Mouse (Mus musculus): Measurements from ENCODE around the gene Ifrd2. TPM values are rescaled to one million over a fixed set of nuclear protein-coding genes. Genes with fewer than 3 reads are reported as not detected.

Gene Ifrd2
- polyA plus RNA-seq (2017; shearing (Covaris generic)), result 25.6 TPM

DNA sequence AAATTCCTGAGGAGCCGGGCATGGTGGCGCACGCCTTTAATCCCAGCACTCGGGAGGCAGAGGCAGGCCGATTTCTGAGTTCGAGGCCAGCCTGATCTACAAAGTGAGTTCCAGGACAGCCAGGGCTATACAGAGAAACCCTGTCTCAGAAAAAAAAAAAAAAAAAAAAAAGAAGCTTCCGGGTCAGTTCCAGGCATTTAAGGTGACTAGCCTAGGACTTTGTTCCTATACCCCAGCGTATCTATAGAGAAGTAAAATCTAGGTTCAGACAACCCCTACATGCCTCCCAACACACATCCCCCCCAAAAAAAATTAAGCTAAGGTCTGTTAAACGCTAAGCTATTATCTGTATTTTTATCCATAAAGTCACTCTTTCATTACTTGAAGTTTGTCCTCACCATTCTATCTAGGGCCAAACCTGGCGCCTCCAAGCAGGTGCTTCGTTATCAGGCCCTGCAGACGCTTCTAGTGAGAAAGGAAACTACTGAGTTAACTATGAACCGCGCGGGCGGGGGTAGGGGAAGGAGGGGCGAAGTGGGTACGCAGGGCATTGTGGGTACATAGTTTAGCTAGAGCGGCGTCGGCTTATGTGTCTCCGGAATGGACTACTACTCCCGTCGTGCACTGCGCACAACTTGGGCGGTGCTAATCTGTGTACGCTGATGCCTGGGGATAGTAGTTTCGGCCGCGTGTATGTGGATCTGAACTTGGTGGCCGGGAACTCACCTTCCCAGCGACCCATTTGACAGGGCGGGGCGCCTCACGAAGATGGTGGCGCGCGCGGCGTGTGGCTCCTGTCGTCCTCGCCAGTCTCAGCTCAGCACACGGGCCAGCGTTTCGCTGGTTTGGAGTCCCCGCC, at the start of gene Ifrd2:
Gene Ifrd2 (plus strand): TSS at position 669 of the 859 bp plus-strand sequence.

DNA sequence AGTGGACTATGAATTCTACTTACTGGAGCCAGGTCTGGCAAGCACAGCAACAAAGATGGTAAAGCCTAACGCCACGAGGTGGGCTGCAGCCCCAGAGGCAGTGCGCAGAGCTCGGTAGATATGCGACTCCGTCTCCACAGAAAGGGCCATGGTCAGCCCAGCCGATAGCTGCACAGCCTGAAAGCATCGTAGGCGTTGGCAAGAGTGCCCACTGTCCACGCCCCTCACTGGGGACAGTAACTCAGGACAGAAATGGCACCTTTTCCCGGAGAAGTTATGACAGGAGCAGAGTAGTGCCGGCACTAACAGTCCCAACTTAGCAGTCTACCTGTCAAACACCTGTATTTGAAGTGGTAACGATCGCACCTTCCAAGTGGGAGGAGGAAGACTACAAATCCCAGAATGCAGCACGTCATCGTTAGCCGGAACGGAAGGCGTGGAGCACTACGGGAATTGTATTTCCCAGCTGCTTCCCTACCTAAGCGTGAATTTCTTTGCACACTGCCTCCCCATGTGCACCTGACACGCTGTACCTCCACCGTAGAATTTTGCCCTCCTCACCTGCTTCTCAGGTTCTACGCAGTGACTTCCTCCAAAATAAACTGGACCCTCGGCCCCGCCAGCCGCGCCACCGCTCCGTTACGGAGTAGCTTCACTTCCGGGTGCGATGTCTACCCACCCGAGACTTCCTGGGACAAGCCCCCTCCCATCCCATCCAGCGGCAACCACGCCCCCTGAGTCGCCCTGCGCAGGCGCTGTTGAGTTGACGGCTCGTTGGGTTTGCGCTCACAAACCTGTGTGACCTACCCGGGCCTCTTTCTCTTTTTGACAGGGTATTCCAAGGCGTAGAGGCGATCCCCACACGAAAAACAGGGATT, 45.7 kb upstream of the Ifrd2 start, which contains the start of the genes Cyb561d2 and Nprl2:
Gene Cyb561d2 (minus strand): TSS at position 720 of the 878 bp plus-strand sequence.
Gene Nprl2 (plus strand): TSS at position 753 of the 878 bp plus-strand sequence.

DNA sequence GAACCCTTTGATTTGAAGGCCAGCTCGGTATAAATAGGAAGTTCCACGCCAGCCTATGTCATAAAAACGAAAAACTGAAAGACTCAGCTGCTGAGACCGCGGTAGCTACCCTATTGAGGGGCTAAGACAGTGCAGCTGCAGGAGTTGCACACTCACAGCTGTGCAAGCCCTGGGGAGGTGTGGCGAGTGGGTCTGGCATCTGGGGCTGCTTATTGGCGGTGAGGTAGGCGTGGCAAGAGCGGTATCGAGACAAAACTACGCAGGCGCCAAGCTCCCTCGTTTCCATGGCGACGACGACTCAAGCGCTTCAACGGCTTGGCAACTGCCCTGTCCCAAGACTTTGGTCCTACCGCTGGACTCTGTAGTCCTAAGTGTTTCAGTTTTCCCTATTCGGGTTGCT, 40.4 kb upstream of the Ifrd2 start, which contains the start of gene Zmynd10:
Gene Zmynd10 (plus strand): TSS at position 273 of the 400 bp plus-strand sequence.

DNA sequence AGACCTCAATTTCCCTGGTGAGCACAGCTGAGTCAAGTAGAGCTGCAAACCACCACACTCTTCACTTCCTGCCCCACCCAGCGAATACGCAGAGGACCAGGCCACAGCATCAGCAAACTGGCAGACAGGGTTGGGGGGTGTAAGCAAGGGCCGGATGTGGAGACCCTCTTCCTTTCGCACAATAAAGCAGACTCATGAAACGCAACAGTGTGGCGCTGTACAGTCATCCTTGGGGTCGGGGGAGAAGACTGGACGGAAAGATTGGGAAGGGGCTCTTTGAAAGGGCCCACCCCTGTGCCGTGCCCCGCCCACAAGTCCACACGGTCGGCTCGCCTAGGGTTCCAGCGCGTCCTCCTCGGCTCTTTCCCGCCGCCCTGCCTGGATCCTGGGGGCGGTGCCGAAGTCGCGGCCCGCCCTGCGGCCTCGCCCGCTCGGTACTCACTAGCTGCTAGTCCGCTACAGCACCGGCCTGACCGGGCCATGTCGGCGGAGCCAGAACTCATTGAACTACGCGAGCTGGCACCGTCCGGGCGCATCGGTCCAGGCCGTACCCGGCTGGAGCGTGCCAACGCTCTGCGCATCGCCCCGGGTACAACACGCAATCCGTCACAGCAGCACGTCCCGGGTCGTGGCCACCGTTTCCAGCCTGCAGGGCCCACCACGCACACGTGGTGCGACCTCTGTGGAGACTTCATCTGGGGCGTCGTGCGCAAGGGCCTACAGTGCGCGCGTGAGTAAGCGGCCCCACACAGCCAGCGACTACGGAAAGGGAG, 36.1 kb upstream of the Ifrd2 start, which contains the start of gene Rassf1:
Gene Rassf1 (plus strand): TSS at position 439 of the 773 bp plus-strand sequence.

DNA sequence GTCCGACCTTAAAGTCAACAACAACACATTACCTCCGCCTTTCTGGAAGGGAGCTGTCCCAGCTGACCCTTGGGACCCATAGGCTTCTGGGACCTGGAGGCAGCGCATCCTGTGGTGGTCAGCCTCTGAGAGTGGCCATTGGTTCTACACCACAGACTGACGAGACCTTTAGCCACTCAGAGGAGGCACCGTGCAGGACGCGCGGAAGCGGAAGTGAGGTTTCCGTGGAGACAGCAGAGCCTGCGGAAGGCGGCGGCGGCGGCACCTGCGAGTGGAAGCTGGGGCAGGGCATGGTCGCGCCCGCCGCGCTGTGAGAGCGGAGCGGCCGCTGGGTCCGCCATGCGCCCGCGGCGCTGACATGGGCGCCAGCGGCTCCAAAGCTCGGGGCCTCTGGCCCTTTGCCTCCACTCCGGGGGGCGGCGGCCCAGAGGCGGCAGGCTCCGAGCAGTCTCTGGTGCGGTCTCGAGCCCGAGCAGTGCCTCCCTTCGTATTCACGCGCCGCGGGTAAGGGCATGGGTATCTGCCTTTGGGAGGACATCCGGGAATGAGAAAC, 24.3 kb upstream of the Ifrd2 start, which contains the start of gene Tusc2:
Gene Tusc2 (plus strand): TSS at position 227 of the 553 bp plus-strand sequence.

DNA sequence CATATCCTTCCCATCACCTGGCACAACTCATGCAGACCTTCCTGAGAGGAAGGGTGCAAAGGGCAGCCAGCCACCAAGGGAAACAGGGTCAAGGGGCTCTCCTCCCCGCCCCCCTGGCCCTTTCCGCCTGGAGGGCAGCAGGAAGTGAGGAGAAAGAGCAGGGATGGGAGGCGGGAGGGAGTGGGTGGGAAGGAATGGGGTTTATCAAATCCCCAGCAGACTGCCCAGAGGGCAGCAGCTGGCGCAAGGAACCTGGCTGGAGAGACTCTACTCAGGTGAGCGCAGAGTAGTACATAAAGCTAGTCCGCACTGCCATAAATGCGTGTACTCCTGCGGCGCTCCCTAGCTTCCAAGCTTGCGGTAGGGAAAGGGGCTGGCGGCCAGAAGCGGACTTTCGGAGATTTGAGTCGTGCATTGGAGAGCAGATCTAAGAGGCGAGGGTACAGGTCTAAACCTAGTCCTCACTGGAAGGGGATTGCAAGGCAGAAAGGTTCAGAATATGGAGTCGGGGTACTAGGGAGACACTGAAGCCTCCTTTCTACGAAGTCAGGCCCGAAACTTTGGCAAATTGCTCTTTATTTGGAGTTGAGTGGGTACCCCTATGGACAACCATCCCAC, 19.6 kb upstream of the Ifrd2 start, which contains the start of gene Hyal2:
Gene Hyal2 (plus strand): TSS at position 244 of the 618 bp plus-strand sequence.

DNA sequence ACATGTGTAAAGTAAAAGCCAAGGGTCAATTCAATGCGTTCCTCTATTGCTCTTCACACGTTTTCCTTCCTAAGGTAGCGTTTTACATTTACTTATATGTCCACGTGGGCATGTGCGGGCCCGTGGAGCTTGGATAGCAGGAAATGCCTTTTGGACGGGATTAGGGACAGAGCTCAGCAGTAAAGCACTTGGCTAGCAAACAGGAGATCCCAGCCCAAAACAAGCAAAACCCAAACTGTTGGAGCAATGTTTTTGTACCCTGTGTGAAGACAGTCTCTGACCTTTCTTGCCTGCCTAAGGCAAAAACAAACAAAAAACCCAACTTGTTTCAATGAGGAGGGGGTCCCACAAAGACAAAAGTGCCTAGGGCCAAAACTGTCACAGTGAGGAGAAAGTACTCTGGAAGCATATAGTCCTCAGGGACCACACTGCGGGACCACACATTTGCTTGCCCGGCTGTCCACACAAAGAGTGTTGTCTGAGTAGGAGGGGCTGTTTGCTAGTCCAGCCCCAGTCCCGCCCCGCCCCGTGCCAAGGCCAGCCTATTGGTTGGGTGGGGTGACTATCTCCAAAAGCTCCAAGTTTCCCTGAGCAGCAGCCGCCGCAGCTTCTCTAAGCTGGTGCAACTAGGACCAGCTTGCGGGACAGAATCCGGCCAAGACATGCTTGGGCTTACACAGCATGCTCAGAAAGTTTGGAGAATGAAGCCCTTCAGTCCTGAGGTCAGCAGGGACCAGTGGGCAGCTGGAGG, 10.9 kb upstream of the Ifrd2 start, which contains the start of gene Hyal1:
Gene Hyal1 (plus strand): TSS at position 571 of the 751 bp plus-strand sequence.

DNA sequence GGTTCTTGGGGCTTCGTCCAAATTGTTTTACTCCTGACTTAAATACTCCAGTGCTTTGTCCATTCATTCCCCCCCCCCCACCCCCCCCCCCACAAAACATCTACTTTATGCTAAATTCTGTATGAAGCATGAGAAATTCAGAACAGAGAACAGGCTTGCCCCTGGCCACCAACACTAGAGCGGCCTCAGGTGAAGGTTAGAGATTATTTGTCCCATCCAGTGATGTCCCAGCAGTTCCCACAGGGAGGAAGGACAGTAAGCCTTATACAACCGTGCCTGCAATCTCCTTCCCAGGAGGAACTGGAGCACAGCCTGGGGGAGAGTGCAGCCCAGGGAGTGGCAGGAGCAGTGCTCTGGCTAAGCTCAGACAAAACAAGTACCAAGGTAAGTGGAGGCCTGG, 8.9 kb upstream of the Ifrd2 start, which contains the start of gene Naa80:
Gene Naa80 (plus strand): TSS at position 301 of the 400 bp plus-strand sequence.

DNA sequence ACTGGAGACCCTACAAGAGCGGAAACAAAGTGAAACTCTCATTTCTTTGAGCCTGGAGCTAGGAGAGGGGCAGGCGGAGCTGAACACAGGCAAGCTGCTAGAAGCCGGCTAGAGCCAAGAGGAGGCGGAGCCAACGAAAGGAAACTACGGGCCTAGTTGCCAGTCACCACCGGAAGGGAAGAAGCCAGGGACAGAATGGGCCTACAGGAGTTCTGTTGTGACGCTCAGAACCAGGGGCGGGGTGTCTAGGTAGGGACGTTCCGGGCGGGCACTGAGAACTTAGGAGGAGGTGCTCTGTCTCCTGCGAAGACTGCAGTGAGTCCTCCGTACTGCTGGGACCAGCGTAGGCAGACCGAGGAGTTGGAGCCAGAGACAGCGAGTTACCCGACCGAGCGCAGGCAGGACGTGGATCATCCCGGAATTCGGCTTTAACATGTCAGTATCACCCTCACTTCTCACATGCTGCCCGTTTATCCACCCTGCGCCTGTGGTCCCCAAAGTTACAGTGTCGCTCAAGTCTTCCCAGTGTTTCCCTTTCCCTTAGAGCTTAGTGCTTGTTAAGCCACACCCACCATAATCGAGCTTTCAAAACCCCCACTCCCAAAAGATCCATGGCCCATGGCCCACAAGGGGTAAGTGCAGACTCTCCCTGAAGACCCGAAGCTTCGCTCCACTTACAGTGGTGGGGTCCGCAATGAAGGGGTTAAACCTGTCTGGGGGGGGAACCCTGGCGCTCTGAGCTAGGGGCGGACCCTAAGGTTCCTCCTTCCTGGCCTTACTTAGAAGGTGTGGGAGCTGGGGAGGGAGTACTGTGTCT, 6.7 kb upstream of the Ifrd2 start, which contains the start of gene Hyal3:
Gene Hyal3 (plus strand): TSS at position 318 of the 817 bp plus-strand sequence.

DNA sequence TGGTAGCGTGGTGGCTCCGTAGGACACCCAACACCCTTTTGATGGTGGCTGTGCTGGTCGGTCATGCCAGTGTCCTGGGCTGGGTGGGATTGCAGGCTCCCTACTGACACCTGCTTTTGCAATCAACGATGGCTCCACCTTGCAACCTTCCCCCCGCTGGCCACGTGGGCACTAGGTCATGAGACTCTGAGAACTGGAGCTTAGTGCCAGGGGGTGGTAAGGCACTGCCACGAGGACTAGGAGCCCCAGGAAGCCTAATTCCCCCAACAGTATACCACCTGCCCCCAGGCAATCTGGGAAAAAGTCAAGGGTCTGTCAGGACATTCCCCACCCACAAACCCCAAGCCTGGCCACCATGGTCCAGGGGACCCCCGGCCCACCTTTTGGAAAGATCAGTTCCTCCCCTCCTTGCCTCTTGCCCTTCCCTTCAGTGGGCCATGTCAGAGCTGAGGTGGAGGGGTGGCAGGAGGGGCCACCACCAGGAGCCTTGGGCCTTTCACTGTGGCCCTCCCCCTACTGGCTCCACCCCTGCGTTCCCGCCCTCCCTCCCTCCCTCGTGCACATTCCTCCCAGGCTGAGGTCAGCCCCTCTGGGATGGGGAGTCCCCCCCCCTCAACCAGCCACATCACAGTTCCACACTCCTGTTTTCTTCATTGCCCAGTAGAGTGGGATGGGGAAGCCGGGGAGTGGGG, 21.4 kb downstream of the Ifrd2 start, which contains the start of gene Sema3b:
Gene Sema3b (minus strand): TSS at position 489 of the 692 bp plus-strand sequence.

DNA sequence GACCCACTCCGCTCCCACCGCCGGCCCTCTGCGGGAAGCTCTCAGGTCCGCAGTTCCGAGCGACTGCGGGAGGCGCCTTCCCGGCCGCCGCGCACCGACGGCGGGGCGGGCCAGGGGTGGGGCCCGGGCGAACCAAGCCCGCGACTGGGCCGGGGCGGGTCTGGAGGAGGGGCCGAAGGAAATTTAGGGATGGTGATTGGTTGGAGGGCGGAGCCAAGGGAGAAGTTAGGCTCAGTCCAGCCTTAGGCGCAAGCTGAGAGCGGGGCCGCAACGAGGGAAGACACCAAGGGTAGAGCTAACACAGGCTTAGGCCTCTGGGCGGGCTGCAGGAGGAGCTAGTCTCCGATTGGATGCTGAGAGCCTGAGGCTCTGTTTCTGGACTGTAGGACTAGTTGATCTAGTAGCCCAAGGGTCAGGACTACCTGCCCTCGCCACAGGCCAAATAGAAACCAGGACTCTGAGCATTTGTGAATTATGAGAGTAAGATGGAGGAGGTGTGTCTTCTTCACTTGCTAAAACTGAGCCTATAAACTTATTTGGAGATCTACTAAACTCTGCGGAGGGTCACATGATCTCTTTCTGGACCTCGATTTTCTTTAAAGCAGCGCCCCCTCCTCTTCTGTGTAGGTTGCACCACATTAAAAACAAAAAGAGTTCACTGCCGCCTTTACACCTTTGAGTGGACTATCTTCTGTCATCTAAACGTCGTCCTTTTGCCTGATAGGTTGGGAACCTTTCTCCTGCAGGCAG, 48.0 kb downstream of the Ifrd2 start, which contains the start of gene Gnai2:
Gene Gnai2 (minus strand): TSS at position 89 of the 750 bp plus-strand sequence.

Other genes starting within 250 kb of the Ifrd2 start
- gene Hemk1, start 249.3 kb upstream of the Ifrd2 start, polyA plus RNA-seq (2017; shearing (Covaris generic)), result 29.1 TPM
- 2.8 TPM for gene 6430571L13Rik, start 247.0 kb upstream of the Ifrd2 start, polyA plus RNA-seq (2017; shearing (Covaris generic))
- gene Cacna2d2, start 188.0 kb upstream of the Ifrd2 start, polyA plus RNA-seq (2017; shearing (Covaris generic)), result 0.56 TPM
- gene Tmem115, start 53.7 kb upstream of the Ifrd2 start, polyA plus RNA-seq (2017; shearing (Covaris generic)), result 45.2 TPM
- gene Cyb561d2, start 45.4 kb upstream of the Ifrd2 start, polyA plus RNA-seq (2017; shearing (Covaris generic)), result 63.1 TPM
- gene Nprl2, start 45.4 kb upstream of the Ifrd2 start, polyA plus RNA-seq (2017; shearing (Covaris generic)), result 57.9 TPM
- 5.0 TPM for gene Zmynd10, start 40.3 kb upstream of the Ifrd2 start, polyA plus RNA-seq (2017; shearing (Covaris generic))
- gene Rassf1, start 36.1 kb upstream of the Ifrd2 start, polyA plus RNA-seq (2017; shearing (Covaris generic)), result 86.1 TPM
- gene Tusc2, start 24.4 kb upstream of the Ifrd2 start, polyA plus RNA-seq (2017; shearing (Covaris generic)), result 56.9 TPM
- gene Hyal2, start 19.7 kb upstream of the Ifrd2 start, polyA plus RNA-seq (2017; shearing (Covaris generic)), result 12.2 TPM
- 5.1 TPM for gene Hyal1, start 10.7 kb upstream of the Ifrd2 start, polyA plus RNA-seq (2017; shearing (Covaris generic))
- 19.3 TPM for gene Naa80, start 8.8 kb upstream of the Ifrd2 start, polyA plus RNA-seq (2017; shearing (Covaris generic))
- 0.67 TPM for gene Hyal3, start 6.8 kb upstream of the Ifrd2 start, polyA plus RNA-seq (2017; shearing (Covaris generic))
- not detected for gene Sema3b, start 21.6 kb downstream of the Ifrd2 start, polyA plus RNA-seq (2017; shearing (Covaris generic))
- gene Gnai2, start 47.7 kb downstream of the Ifrd2 start, polyA plus RNA-seq (2017; shearing (Covaris generic)), result 844 TPM
- not detected for gene Slc38a3, start 81.9 kb downstream of the Ifrd2 start, polyA plus RNA-seq (2017; shearing (Covaris generic))
- gene Gnat1, start 92.1 kb downstream of the Ifrd2 start, polyA plus RNA-seq (2017; shearing (Covaris generic)), result 0.67 TPM
- gene Sema3f, start 122.8 kb downstream of the Ifrd2 start, polyA plus RNA-seq (2017; shearing (Covaris generic)), result not detected
- 311 TPM for gene Rbm5, start 183.4 kb downstream of the Ifrd2 start, polyA plus RNA-seq (2017; shearing (Covaris generic))